ENCODE assay signal across 9 mouse cellular contexts in the genomic region with DNA sequence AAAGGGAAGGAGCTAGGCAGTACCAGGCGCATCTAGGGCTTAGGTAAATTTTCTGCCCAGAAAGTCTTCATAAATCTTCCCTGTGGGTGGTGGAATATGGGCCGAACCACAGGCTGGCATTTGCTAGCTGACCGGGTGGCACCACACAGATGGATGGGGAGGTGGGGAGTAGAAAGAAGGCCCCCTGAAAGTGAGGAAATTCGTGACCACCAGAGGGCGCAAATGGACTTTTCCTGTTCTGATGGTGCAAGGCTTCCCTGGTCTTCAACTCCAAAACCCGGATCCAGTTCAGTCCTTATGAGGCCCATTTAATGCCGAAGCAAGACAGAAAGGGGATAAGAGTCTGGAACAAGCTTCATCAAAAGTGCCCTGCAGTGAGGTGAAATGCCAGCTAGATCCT. TPM values are rescaled to one million over a fixed set of nuclear protein-coding genes. Genes with fewer than 3 reads are reported as not detected.
DNase-seq lines count a peak whose midpoint lies in the region; ATAC-seq lines count a peak whose summit lies in the region.
"Had no signal": no experiment of that assay in that cellular context is flagged by ENCODE, and none has a peak within 500 bp of the region (broad histone marks: within the 10 kb centered on the region; RNA-seq: fewer than 3 reads in every experiment).

No protein-coding gene starts in this region.

- intact Hi-C loops in left cerebral cortex, postnatal 14 days (cut with DNase I): no loop called here

- no peaks in the 10 kb centered on the region for H3K36me3 ChIP-seq in kidney, embryonic 16.5 days (ENCODE audit: insufficient read depth, low read length)
- no peaks in the 10 kb centered on the region for H3K36me3 ChIP-seq in hindbrain, embryonic 15.5 days
- H3K36me3 ChIP-seq in neural tube, embryonic 13.5 days: no peaks in the 10 kb centered on the region

- no peak overlapping the region for H3K4me2 ChIP-seq in kidney, embryonic 16.5 days (replicated peaks; ENCODE audit: low read depth, low read length)
- 0 out of 2 replicates have a peak overlapping the region, but pooled peaks have one; percentile 25 for H3K4me2 ChIP-seq in hindbrain, embryonic 15.5 days
- no peak overlapping the region for H3K4me2 ChIP-seq in neural tube, embryonic 13.5 days

- H3K4me1 ChIP-seq in kidney, embryonic 16.5 days (ENCODE audit: insufficient read depth, low read length): peaks cover 16% of the 10 kb centered on the region
- H3K4me1 ChIP-seq in hindbrain, embryonic 15.5 days (replicated peaks): peaks cover 39% of the 10 kb centered on the region
- peaks cover 26% of the 10 kb centered on the region for H3K4me1 ChIP-seq in neural tube, embryonic 13.5 days (replicated peaks)

- no peak overlapping the region for H3K9ac ChIP-seq in kidney, embryonic 16.5 days (replicated peaks; ENCODE audit: low read length)
- 0 out of 2 replicates have a peak overlapping the region, but pooled peaks have one; percentile 7 for H3K9ac ChIP-seq in hindbrain, embryonic 15.5 days
- peak overlapping the region; percentile 26; the same call in 1 of the 2 replicates for H3K9ac ChIP-seq in neural tube, embryonic 13.5 days

- no peaks in the 10 kb centered on the region for H3K27me3 ChIP-seq in kidney, embryonic 16.5 days (ENCODE audit: insufficient read depth, low read length)
- H3K27me3 ChIP-seq in hindbrain, embryonic 15.5 days: no peaks in the 10 kb centered on the region
- H3K27me3 ChIP-seq in neural tube, embryonic 13.5 days: peaks cover 15% of the 10 kb centered on the region

- 6% methylated on average over 7 of the region's 7 CpGs for WGBS in kidney, embryonic 16.5 days
- WGBS in hindbrain, embryonic 15.5 days: 13% methylated on average over 7 of the region's 7 CpGs
- WGBS in neural tube, embryonic 13.5 days: 11% methylated on average over 7 of the region's 7 CpGs

- H3K9me3 ChIP-seq in kidney, embryonic 16.5 days (ENCODE audit: low read length): no peaks in the 10 kb centered on the region
- no peaks in the 10 kb centered on the region for H3K9me3 ChIP-seq in hindbrain, embryonic 15.5 days
- no peaks in the 10 kb centered on the region for H3K9me3 ChIP-seq in neural tube, embryonic 13.5 days

- H3K27ac ChIP-seq in kidney, embryonic 16.5 days (ENCODE audit: low read length): no peak overlapping the region
- H3K27ac ChIP-seq in hindbrain, embryonic 15.5 days (replicated peaks): no peak overlapping the region
- no peak overlapping the region for H3K27ac ChIP-seq in neural tube, embryonic 13.5 days (replicated peaks)

- no peak overlapping the region for H3K4me3 ChIP-seq in kidney, embryonic 16.5 days (ENCODE audit: low read length)
- no peak overlapping the region for H3K4me3 ChIP-seq in hindbrain, embryonic 15.5 days
- H3K4me3 ChIP-seq in neural tube, embryonic 13.5 days: no peak overlapping the region
- H3K4me3 ChIP-seq: erythroblast, embryonic 14.5 days had no signal

- no peak for ATAC-seq in kidney, embryonic 16.5 days (ENCODE audit: low FRiP score, low TSS enrichment)
- no peak for ATAC-seq in hindbrain, embryonic 15.5 days (ENCODE audit: low FRiP score, low read depth)
- ATAC-seq in neural tube, embryonic 13.5 days (ENCODE audit: low read depth): no peak

- peak; percentile 38 for DNase-seq in kidney, adult 11 months
- peak; percentile 45 for DNase-seq in adrenal gland, adult 8-10 months
- DNase-seq in embryo, embryonic 9.5 days (ENCODE audit: extremely low spot score): peak; percentile 68
- peak; percentile 81 to 84 for DNase-seq in left cerebral cortex, postnatal 14 days (ENCODE audit: low spot score in 2 of 2)
- peak; percentile 69 for DNase-seq in thymus, postnatal 25 days

RNA-seq across cellular contexts. Expression of gene Dync1h1, which starts 2.7 kb away (rescaled TPM):
- 49.7 and 53.9 TPM in 2 replicates for polyA plus RNA-seq in kidney, embryonic 16.5 days (2015; fragmentation: Nextera tagmentation; extraction: Ambion mirVana)
- 100 to 1,000 TPM; 133 to 190 (median 158) TPM for total RNA-seq in adrenal gland, adult 8-10 months (2022)
- 88.1 and 92.9 TPM in 2 replicates for polyA plus RNA-seq in hindbrain, embryonic 15.5 days (2015; fragmentation: Nextera tagmentation; extraction: Ambion mirVana)
- total RNA-seq in left cerebral cortex, postnatal 14 days (2021): 100 to 1,000 TPM; 318 to 323 TPM
- 73.6 and 76.8 TPM in 2 replicates for polyA plus RNA-seq in neural tube, embryonic 13.5 days (2015; fragmentation: Nextera tagmentation; extraction: Ambion mirVana)
